Mouse (Mus musculus) testis, adult 2 months (tissue): Measurements from ENCODE around the gene Rxfp2. TPM values are rescaled to one million over a fixed set of nuclear protein-coding genes. Genes with fewer than 3 reads are reported as not detected.

ENCODE experiments used
- H3K27ac ChIP-seq: fragments of 200-500 bp; 2 replicates; pipeline ENCODE4 v1.5.1; 2012; ENCODE audit warnings: low read depth, low read length; ENCODE audit not compliant: control insufficient read depth, insufficient read depth
- H3K27me3 ChIP-seq: fragments of 200-500 bp; 2 replicates; pipeline ENCODE4 v1.6.1; 2012; ENCODE audit warnings: mild to moderate bottlenecking, low read length, moderate library complexity; ENCODE audit not compliant: control insufficient read depth, insufficient read depth
- H3K36me3 ChIP-seq: fragments of 200-500 bp; 2 replicates; pipeline ENCODE4 v1.6.1; 2012; ENCODE audit warnings: mild to moderate bottlenecking, low read length; ENCODE audit not compliant: control insufficient read depth, insufficient read depth
- H3K4me1 ChIP-seq: fragments of 200-500 bp; 2 replicates; pipeline ENCODE4 v1.6.1; 2012; ENCODE audit warnings: low read length; ENCODE audit not compliant: control insufficient read depth, insufficient read depth
- H3K4me3 ChIP-seq: fragments of 200-500 bp; 2 replicates; pipeline ENCODE4 v1.5.1; 2012; ENCODE audit warnings: low read depth, mild to moderate bottlenecking, low read length, moderate library complexity, mixed read lengths; ENCODE audit not compliant: control insufficient read depth
- CTCF ChIP-seq: fragments of 200-500 bp; IDR thresholded peaks from 2 replicates; pipeline ENCODE4 v1.5.1; 2012; ENCODE audit warnings: low read depth, mild to moderate bottlenecking, inconsistent platforms, low read length, moderate library complexity; ENCODE audit not compliant: control insufficient read depth, insufficient read depth, insufficient replicate concordance
- POLR2A ChIP-seq: fragments of 200-500 bp; IDR thresholded peaks from 2 replicates; pipeline ENCODE4 v1.6.1; 2012; ENCODE audit warnings: low read depth, mild to moderate bottlenecking, inconsistent platforms, low read length, moderate library complexity; ENCODE audit not compliant: control insufficient read depth
- polyA plus RNA-seq: library from polyadenylated mRNA; depleted of rRNA; stranded (reverse); fragments of >200 nt; gene quantifications from 2 replicates; pipeline ENCODE4 v1.2.3, GENCODE M21; 2012

The Rxfp2 gene
- polyA plus RNA-seq, 1 experiment: 14.5 TPM

GRCm38 (mm10) chr5:150036286-150036685 is 17.8 kb downstream of the Rxfp2 start:
- Histone ChIP-seq H3K36me3 (no peaks in the 10 kb centered on the region), H3K4me1 (0 out of 2 replicates have a peak, but pooled peaks cover 2% of the 10 kb centered on the region), H3K27me3 (no peaks in the 10 kb centered on the region), H3K27ac (no peak overlapping the region), H3K4me3 (no peak overlapping the region)
- TF ChIP-seq POLR2A: no peak
- no peak for TF ChIP-seq CTCF

GRCm38 (mm10) chr5:150036918-150037317 is 18.4 kb downstream of the Rxfp2 start:
- H3K27ac ChIP-seq: no peak overlapping the region
- no peak overlapping the region for H3K4me3 ChIP-seq
- TF ChIP-seq CTCF (no peak), POLR2A (no peak)
- H3K27me3 ChIP-seq: no peaks in the 10 kb centered on the region
- H3K4me1 ChIP-seq: 0 out of 2 replicates have a peak, but pooled peaks cover 2% of the 10 kb centered on the region
- no peaks in the 10 kb centered on the region for H3K36me3 ChIP-seq

GRCm38 (mm10) chr5:150044533-150044932 is 26.1 kb downstream of the Rxfp2 start:
- Histone ChIP-seq H3K36me3 (no peaks in the 10 kb centered on the region), H3K27me3 (no peaks in the 10 kb centered on the region), H3K4me1 (no peaks in the 10 kb centered on the region), H3K4me3 (no peak overlapping the region), H3K27ac (no peak overlapping the region)
- TF ChIP-seq CTCF (peak; percentile 62; the same call in 1 of the 2 replicates), POLR2A (no peak)

- no peak overlapping the region for H3K27ac ChIP-seq
- no peak for TF ChIP-seq POLR2A
- no peak for TF ChIP-seq CTCF
- no peaks in the 10 kb centered on the region for H3K4me1 ChIP-seq
- no peaks in the 10 kb centered on the region for H3K36me3 ChIP-seq
- no peak overlapping the region for H3K4me3 ChIP-seq
- no peaks in the 10 kb centered on the region for H3K27me3 ChIP-seq
Measured at GRCm38 (mm10) chr5:150046438-150046837, 28.0 kb downstream of the Rxfp2 start.

- TF ChIP-seq CTCF (peak; percentile 92), POLR2A (no peak)
- Histone ChIP-seq H3K27ac (no peak overlapping the region), H3K4me1 (no peaks in the 10 kb centered on the region), H3K4me3 (no peak overlapping the region), H3K27me3 (no peaks in the 10 kb centered on the region), H3K36me3 (no peaks in the 10 kb centered on the region)
Measured at GRCm38 (mm10) chr5:150049946-150050345, 31.5 kb downstream of the Rxfp2 start.

GRCm38 (mm10) chr5:150051828-150052227 is 33.4 kb downstream of the Rxfp2 start:
- Histone ChIP-seq H3K27ac (no peak overlapping the region), H3K36me3 (no peaks in the 10 kb centered on the region), H3K27me3 (no peaks in the 10 kb centered on the region), H3K4me1 (no peaks in the 10 kb centered on the region), H3K4me3 (no peak overlapping the region)
- TF ChIP-seq POLR2A (no peak), CTCF (peak; percentile 52; the same call in 1 of the 2 replicates)

GRCm38 (mm10) chr5:150053294-150053693 is 34.8 kb downstream of the Rxfp2 start:
- H3K27me3 ChIP-seq: no peaks in the 10 kb centered on the region
- TF ChIP-seq POLR2A (no peak), CTCF (no peak)
- no peaks in the 10 kb centered on the region for H3K4me1 ChIP-seq
- no peaks in the 10 kb centered on the region for H3K36me3 ChIP-seq
- H3K27ac ChIP-seq: no peak overlapping the region
- H3K4me3 ChIP-seq: no peak overlapping the region

- Histone ChIP-seq H3K36me3 (no peaks in the 10 kb centered on the region), H3K4me3 (no peak overlapping the region), H3K4me1 (no peaks in the 10 kb centered on the region), H3K27ac (no peak overlapping the region), H3K27me3 (no peaks in the 10 kb centered on the region)
- TF ChIP-seq CTCF (no peak), POLR2A (no peak)
Measured at GRCm38 (mm10) chr5:150053956-150054355, 35.5 kb downstream of the Rxfp2 start.
